Mouse (Mus musculus): Measurements from ENCODE around the gene Arhgap6.

DNA sequence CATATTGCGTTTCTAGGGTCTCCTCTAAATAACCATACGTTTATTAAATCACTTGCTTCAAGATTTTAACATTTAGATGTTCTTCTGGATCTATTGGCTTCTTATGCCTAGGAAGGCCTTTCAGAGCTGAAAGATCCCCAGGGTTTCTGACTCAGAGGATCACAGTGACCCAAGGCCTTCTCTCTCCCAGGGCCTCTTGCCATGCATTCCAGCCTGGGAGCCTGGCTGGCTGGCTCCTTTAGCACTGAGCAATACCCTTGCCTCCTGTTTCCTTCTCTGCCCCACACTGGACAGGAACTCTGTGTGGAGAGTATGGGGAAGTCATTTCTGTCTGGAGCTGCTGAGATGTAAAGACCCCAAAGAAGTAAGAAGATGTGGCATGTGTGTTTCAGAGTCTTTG lies 376.1 kb downstream of the Arhgap6 start:
- TF ChIP-seq CTCF (IDR thresholded peaks at IDR 0.05; ENCODE audit: extremely low read depth, insufficient read depth, insufficient read length, insufficient replicate concordance) (no peak), POLR2A (IDR thresholded peaks at IDR 0.05; ENCODE audit: low read depth, low read length) (no peak)
